Mouse (Mus musculus) kidney, postnatal 0 days (tissue): ENCODE results near the gene Tmem182. TPM values are rescaled to one million over a fixed set of nuclear protein-coding genes. Genes with fewer than 3 reads are reported as not detected.
A peak's percentile ranks its signal among the peaks of the same experiment; 100 is the strongest.

Source experiments
- ATAC-seq: fragments of 200-750 bp; cut with Nextera tagmentation; replicated peaks from 2 replicates; pipeline ENCODE4 v1.8.0; 2017; ENCODE audit warnings: low read depth, moderate number of reproducible peaks, moderate TSS enrichment, moderate library complexity; ENCODE audit not compliant: low FRiP score
- DNase-seq: peaks from one replicate; pipeline ENCODE4 v3.0.0-alpha.2; 2016; ENCODE audit warnings: low spot score
- H3K27ac ChIP-seq: fragments of 300-500 bp; sonication (generic); 2 replicates; pipeline ENCODE4 v1.5.1; 2014; ENCODE audit warnings: mild to moderate bottlenecking
- H3K27me3 ChIP-seq: fragments of 300-500 bp; sonication (generic); 2 replicates; pipeline ENCODE4 v1.6.1; 2014; ENCODE audit warnings: low read length, mixed read lengths; ENCODE audit not compliant: insufficient read depth
- H3K36me3 ChIP-seq: fragments of 300-500 bp; sonication (generic); 2 replicates; pipeline ENCODE4 v1.6.1; 2014; ENCODE audit warnings: low read length, mixed read lengths; ENCODE audit not compliant: insufficient read depth
- H3K4me1 ChIP-seq: fragments of 300-500 bp; sonication (generic); replicated peaks from 2 replicates; pipeline ENCODE4 v1.6.1; 2014; ENCODE audit warnings: antibody characterized with exemption, low read length, mixed read lengths; ENCODE audit not compliant: insufficient read depth
- H3K4me2 ChIP-seq: fragments of 300-500 bp; sonication (generic); 2 replicates; pipeline ENCODE4 v1.6.1; 2014; ENCODE audit warnings: mild to moderate bottlenecking, low read length, moderate library complexity, mixed read lengths
- H3K4me3 ChIP-seq: fragments of 300-500 bp; sonication (generic); replicated peaks from 2 replicates; pipeline ENCODE4 v1.5.1; 2014; ENCODE audit warnings: low read depth, low read length
- H3K9ac ChIP-seq: fragments of 300-500 bp; sonication (generic); 2 replicates; pipeline ENCODE4 v1.6.1; 2014; ENCODE audit warnings: low read depth, low read length
- H3K9me3 ChIP-seq: fragments of 300-500 bp; sonication (generic); replicated peaks from 2 replicates; pipeline ENCODE4 v1.6.1; 2016; ENCODE audit warnings: low read length, inconsistent platforms, mixed read lengths
- CTCF ChIP-seq: IDR thresholded peaks from 2 replicates; pipeline ENCODE4 v1.5.1; 2016; ENCODE audit warnings: antibody characterized with exemption, low read depth, mild to moderate bottlenecking, moderate library complexity
- WGBS: fragments of 180-500 bp; shearing (Covaris S2); extraction: QIAGEN DNeasy Blood & Tissue Kit; methylation state at CpG from one replicate; pipeline ENCODE4 v1.1.7; 2014; 5-methylcytosine and 5-hydroxymethylcytosine counted together
- polyA plus RNA-seq: library from polyadenylated mRNA; unstranded; fragments of >200 nt; fragmentation: Nextera tagmentation; extraction: Ambion mirVana; gene quantifications from 2 replicates; pipeline ENCODE4 v1.2.1, GENCODE M21; 2015

Tmem182 gene
- polyA plus RNA-seq, 1 experiment from 2014 or later: 0.71 TPM

- peak; percentile 86 for DNase-seq
- H3K27ac ChIP-seq: peak within 1 kb of the TSS; percentile 19; the same call in 1 of the 2 replicates
- 6% methylated on average over 38 of the region's 38 CpGs for WGBS
- H3K27me3 ChIP-seq: no peaks in the 10 kb centered on the region
- H3K4me2 ChIP-seq: peak within 1 kb of the TSS; percentile 55
- H3K36me3 ChIP-seq: no peaks in the 10 kb centered on the region
- peak within 1 kb of the TSS; percentile 67 for H3K9ac ChIP-seq
- 0 out of 2 replicates have a peak, but pooled peaks cover 4% of the 10 kb centered on the region for H3K4me1 ChIP-seq
- no peaks in the 10 kb centered on the region for H3K9me3 ChIP-seq
- ATAC-seq: peak; percentile 87
- TF ChIP-seq CTCF: no peak
- peak within 1 kb of the TSS; percentile 66 for H3K4me3 ChIP-seq
These were observed 14.9 kb upstream of the Tmem182 start, which contains the start of gene Mfsd9 for GRCm38 (mm10) chr1:40790324-40791141. Mfsd9 (minus strand) TSS chr1:40790687.

DNA sequence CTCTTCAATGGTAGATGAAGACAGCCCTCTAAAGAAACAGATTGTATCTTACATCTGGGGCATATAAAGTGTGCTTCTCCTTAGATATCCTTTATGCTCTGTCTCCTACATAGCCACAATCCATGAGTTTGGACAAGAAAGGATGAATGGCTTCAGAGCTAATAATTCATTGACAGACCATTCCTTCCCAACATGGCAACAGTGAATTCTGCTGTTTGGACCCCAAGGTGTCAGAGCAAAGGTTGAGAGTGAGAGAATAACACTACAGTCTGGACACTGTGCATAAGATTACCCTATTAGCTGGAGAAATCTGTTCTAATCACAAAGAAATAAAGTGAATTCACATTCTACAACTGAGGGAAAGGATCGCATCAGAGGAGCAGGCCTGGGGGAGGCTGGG is 9.9 kb upstream of the Tmem182 start:
- ATAC-seq: no peak
- no peak for TF ChIP-seq CTCF
- 0 out of 2 replicates have a peak, but pooled peaks cover 4% of the 10 kb centered on the region for H3K4me1 ChIP-seq

GRCm38 (mm10) chr1:40797348-40797747 is 8.1 kb upstream of the Tmem182 start:
- H3K9me3 ChIP-seq: no peaks in the 10 kb centered on the region
- H3K9ac ChIP-seq: no peak overlapping the region
- H3K27me3 ChIP-seq: no peaks in the 10 kb centered on the region
- 24% methylated on average over 5 of the region's 5 CpGs for WGBS
- DNase-seq: peak; percentile 71
- H3K4me3 ChIP-seq: no peak overlapping the region
- peak; percentile 85 for TF ChIP-seq CTCF
- no peak overlapping the region for H3K27ac ChIP-seq
- no peaks in the 10 kb centered on the region for H3K4me1 ChIP-seq
- no peaks in the 10 kb centered on the region for H3K36me3 ChIP-seq
- no peak overlapping the region for H3K4me2 ChIP-seq
- ATAC-seq: no peak

More for the DNA sequence above, 9.9 kb upstream of the Tmem182 start:
- Histone ChIP-seq H3K9ac (no peak overlapping the region), H3K4me2 (no peak overlapping the region), H3K27ac (no peak overlapping the region), H3K4me3 (no peak overlapping the region), H3K36me3 (no peaks in the 10 kb centered on the region), H3K9me3 (no peaks in the 10 kb centered on the region), H3K27me3 (no peaks in the 10 kb centered on the region)
- DNase-seq: no peak
- 100% methylated on average over 1 of the region's 1 CpGs for WGBS

DNA sequence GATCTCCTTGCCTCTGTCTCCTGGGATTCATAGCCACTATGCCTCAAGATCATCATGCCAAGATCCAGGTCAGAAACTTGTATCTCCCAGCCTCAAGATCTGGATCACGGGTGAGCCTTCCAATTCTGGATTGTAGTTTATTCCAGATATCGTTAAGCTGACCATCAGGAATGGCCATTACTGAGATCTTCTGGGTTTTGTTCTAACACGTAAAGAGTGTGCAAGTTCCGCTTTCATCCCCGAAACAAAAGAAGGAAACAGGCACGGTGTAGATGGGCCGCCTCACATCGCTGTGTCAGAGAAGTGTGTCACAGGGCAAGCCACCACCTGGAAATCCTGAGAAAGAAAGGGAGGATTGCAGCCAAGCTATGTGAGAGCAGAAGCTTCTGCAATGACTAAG is 6.3 kb upstream of the Tmem182 start:
- no peak for TF ChIP-seq CTCF
- H3K4me3 ChIP-seq: no peak overlapping the region
- H3K9me3 ChIP-seq: no peaks in the 10 kb centered on the region
- no peak overlapping the region for H3K9ac ChIP-seq
- no peak overlapping the region for H3K4me2 ChIP-seq
- no peak for ATAC-seq
- WGBS: 86% methylated on average over 8 of the region's 8 CpGs
- H3K27me3 ChIP-seq: no peaks in the 10 kb centered on the region
- no peak for DNase-seq
- H3K36me3 ChIP-seq: no peaks in the 10 kb centered on the region
- H3K4me1 ChIP-seq: no peaks in the 10 kb centered on the region
- H3K27ac ChIP-seq: no peak overlapping the region

DNA sequence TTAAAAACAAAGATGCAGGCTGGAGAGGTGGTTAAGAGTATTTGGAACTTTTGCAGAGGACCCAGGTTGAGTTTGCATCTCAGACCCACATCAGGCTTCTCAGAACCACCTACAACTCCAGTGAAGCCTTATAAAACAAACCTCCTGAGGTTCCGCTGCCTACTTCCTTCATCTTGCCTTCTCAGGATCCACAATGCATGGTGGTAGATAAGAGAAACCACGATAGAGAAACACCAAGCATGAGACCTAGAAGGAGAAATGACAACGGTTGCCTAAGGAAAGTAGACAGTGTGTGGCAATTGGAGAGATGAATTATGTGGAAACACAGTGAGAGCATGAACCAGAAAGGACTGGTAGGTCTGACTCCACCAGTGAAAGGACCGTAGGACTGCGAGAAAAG is 4.5 kb upstream of the Tmem182 start:
- DNase-seq: no peak

GRCm38 (mm10) chr1:40802759-40803158 is 2.6 kb upstream of the Tmem182 start:
- Histone ChIP-seq H3K27me3 (no peaks in the 10 kb centered on the region), H3K9me3 (no peaks in the 10 kb centered on the region), H3K27ac (no peak overlapping the region), H3K36me3 (no peaks in the 10 kb centered on the region), H3K4me2 (no peak overlapping the region), H3K4me3 (no peak overlapping the region), H3K9ac (no peak overlapping the region), H3K4me1 (no peaks in the 10 kb centered on the region)
- DNase-seq: peak; percentile 71
- no peak for ATAC-seq
- TF ChIP-seq CTCF: peak; percentile 89
- WGBS: 23% methylated on average over 3 of the region's 3 CpGs

More for the DNA sequence above, 4.5 kb upstream of the Tmem182 start:
- Histone ChIP-seq H3K27me3 (no peaks in the 10 kb centered on the region), H3K36me3 (no peaks in the 10 kb centered on the region), H3K27ac (no peak overlapping the region), H3K4me2 (no peak overlapping the region), H3K4me3 (no peak overlapping the region), H3K9me3 (no peaks in the 10 kb centered on the region), H3K9ac (no peak overlapping the region), H3K4me1 (no peaks in the 10 kb centered on the region)
- 92% methylated on average over 5 of the region's 5 CpGs for WGBS
- no peak for TF ChIP-seq CTCF
- ATAC-seq: no peak
